Mouse (Mus musculus): Measurements from ENCODE around the gene Rnf31. TPM values are rescaled to one million over a fixed set of nuclear protein-coding genes. Genes with fewer than 3 reads are reported as not detected.

The Rnf31 gene
- 5.9 and 7.5 TPM in 2 replicates for polyA plus RNA-seq (2012; rRNA removed)

GRCm38 (mm10) chr14:55591331-55591891, at the start of gene Rnf31:
Gene Rnf31 (plus strand): TSS chr14:55591708.

DNA sequence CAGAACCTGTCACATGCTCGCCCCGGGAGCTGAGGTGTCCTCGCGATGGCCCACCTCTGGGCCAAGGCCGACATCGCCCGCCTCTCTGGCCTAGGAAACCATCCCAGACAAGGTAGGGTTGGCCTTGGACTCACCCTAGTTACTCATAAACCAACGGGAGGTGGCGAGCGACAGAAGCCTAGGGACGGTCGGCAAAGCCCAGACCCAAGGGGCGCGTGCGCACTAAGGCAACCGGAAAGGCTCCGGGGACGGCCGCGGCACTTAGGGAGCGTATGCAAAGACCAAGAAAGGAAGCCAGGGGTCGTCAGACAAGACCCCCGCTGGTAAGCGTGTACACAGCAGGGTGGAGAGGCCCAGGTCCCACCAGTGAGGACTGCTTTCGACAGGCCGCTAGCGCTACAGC, 31.7 kb upstream of the Rnf31 start, which contains the start of gene Dcaf11:
Dcaf11 (plus strand) TSS at position 208 of the 403 bp plus-strand sequence.

GRCm38 (mm10) chr14:55560202-55561073, 31.1 kb upstream of the Rnf31 start, which contains the start of gene A730061H03Rik:
Gene A730061H03Rik (minus strand): TSS chr14:55560406.

GRCm38 (mm10) chr14:55575302-55575701, 16.2 kb upstream of the Rnf31 start, which contains the start of gene Fitm1:
Gene Fitm1 (plus strand): TSS chr14:55575617.

DNA sequence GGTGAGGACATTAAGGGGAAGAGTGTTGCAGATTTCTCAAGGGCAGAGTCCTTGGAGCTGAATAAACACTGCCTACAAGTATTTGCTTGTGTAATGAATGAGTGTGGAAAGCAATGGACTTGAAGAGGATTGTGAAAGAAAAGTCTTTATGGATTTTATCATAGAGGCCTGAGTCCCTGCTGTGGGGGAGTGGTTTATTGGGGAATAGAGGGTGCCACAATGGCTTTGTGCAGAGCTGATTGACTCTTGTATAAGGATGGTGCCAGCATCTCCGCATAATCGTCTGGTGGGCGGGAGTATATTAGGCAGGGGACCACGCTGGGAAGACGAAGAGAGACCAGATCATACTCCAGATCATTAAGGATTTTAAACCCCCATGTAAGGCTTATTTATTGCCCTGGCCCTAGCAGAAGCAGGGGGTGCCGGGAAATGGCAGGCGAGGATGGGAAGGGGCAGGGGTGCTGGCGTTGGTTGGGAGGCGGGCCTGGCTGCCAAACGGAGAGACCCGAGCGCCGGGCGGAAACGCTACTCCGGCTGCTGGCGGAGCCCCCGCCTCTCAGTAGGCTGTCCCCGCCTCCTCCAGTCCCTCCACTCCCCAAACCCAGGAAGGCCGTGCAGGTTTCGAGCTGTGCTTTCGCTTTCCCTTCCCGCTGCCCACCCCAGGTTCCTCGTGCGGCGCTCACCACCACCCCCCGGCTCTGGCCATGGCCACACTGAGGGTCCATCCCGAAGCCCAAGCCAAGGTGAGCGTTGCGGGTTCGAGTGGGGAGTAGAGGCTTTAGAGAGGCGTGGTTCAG, 13.4 kb upstream of the Rnf31 start, which contains the start of gene Psme1:
Psme1 (plus strand) TSS at position 253 of the 797 bp plus-strand sequence.

GRCm38 (mm10) chr14:55584702-55585565, 6.6 kb upstream of the Rnf31 start, which contains the start of gene Emc9:
Gene Emc9 (minus strand): TSS chr14:55585302.

DNA sequence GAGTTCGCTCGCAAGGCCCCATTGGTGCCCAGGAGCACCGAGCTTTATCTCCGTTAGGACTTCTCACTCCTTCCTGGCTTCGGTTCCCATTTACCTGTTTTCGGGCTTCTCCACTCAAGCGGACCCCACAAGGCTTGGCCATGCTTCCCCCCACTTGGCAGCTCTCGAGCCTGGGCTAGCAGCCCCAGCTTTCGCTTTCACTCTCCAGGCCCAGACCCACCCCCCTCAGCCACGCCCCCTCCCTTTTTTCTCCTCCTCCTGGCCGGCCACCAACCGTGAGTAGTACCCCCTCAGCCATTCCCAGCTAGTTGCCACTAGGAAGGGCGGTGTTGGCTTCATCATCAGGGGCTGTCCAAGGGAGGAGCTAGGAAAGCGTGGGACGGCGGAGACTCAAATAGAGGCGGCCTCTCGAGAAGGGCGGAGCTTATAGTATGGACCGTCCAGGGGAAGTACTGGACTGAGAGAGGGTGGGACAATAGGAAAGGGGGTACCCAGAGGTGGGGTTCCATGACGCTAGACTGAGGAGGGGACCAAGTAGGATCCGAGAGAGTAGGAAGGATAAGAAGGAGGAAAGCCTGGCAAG, 669 bp upstream of the Rnf31 start, which contains the start of gene Psme2:
Psme2 (minus strand) TSS at position 366 of the 583 bp plus-strand sequence.

GRCm38 (mm10) chr14:55603271-55603632, 11.7 kb downstream of the Rnf31 start, which contains the start of gene Irf9:
Gene Irf9 (plus strand): TSS chr14:55603571.

GRCm38 (mm10) chr14:55617822-55618221, 26.3 kb downstream of the Rnf31 start, which contains the start of gene Rec8:
Gene Rec8 (plus strand): TSS chr14:55618037.

DNA sequence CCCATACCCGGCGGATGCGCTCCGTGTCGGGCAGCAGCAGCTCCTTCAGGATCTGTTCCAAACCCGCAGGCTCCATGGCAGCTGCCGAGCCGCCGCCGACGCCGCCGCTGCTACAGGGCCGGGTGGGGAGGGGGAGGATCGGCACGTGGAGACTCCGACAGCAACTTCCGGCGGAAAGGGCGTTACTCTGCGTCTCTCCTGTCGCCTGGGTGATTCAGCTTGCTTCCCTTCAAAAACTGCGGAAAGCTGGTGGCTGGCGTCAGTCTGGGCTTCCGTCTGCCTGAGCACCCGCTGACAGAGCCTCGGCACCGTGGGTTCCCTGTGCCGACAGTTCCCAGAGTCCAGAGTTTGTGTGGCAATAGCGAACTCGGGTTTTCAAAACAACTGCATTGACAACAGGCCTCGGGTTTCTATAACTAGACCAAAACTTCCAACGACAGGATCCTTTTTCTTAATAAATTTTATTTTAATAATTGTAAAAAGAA, 44.1 kb downstream of the Rnf31 start, which contains the start of gene Ipo4:
Ipo4 (minus strand) TSS at position 435 of the 485 bp plus-strand sequence.

GRCm38 (mm10) chr14:55637795-55638194, 46.3 kb downstream of the Rnf31 start, which contains the start of gene Gm49378:
Gene Gm49378 (minus strand): TSS chr14:55637895.

GRCm38 (mm10) chr14:55643060-55643907, 51.8 kb downstream of the Rnf31 start, which contains the start of gene Tm9sf1:
Gene Tm9sf1 (minus strand): TSS chr14:55643806.

GRCm38 (mm10) chr14:55649884-55650283, 58.4 kb downstream of the Rnf31 start, which contains the start of gene Tssk4:
Gene Tssk4 (plus strand): TSS chr14:55650184.

Other genes with a start within 250 kb of the Rnf31 start
- gene Dhrs4, start 113.0 kb upstream of the Rnf31 start, polyA plus RNA-seq (2012; rRNA removed) = 45.3 and 46.0 TPM in 2 replicates
- 2.0 and 2.3 TPM in 2 replicates for gene Carmil3, start 101.1 kb upstream of the Rnf31 start, polyA plus RNA-seq (2012; rRNA removed)
- 0.06 and 0.08 TPM in 2 replicates for gene Cpne6, start 81.3 kb upstream of the Rnf31 start, polyA plus RNA-seq (2012; rRNA removed)
- gene Nrl, start 66.7 kb upstream of the Rnf31 start, polyA plus RNA-seq (2012; rRNA removed) = 0.01 TPM in 1 of 2 replicates, not detected in the other
- 21.6 and 22.1 TPM in 2 replicates for gene Pck2, start 51.4 kb upstream of the Rnf31 start, polyA plus RNA-seq (2012; rRNA removed)
- gene Dcaf11, start 31.7 kb upstream of the Rnf31 start, polyA plus RNA-seq (2012; rRNA removed) = 29.4 and 35.9 TPM in 2 replicates
- 0.76 and 0.83 TPM in 2 replicates for gene A730061H03Rik, start 31.3 kb upstream of the Rnf31 start, polyA plus RNA-seq (2012; rRNA removed)
- gene Fitm1, start 16.1 kb upstream of the Rnf31 start, polyA plus RNA-seq (2012; rRNA removed) = 0.20 and 0.69 TPM in 2 replicates
- 49.6 and 57.9 TPM in 2 replicates for gene Psme1, start 13.6 kb upstream of the Rnf31 start, polyA plus RNA-seq (2012; rRNA removed)
- gene Emc9, start 6.4 kb upstream of the Rnf31 start, polyA plus RNA-seq (2012; rRNA removed) = 17.8 and 19.8 TPM in 2 replicates
- gene Psme2, start 595 bp upstream of the Rnf31 start, polyA plus RNA-seq (2012; rRNA removed) = 63.6 and 64.0 TPM in 2 replicates
- gene Irf9, start 11.9 kb downstream of the Rnf31 start, polyA plus RNA-seq (2012; rRNA removed) = 17.6 and 23.7 TPM in 2 replicates
- gene Rec8, start 26.3 kb downstream of the Rnf31 start, polyA plus RNA-seq (2012; rRNA removed) = 1.7 and 2.1 TPM in 2 replicates
- gene Ipo4, start 44.2 kb downstream of the Rnf31 start, polyA plus RNA-seq (2012; rRNA removed) = 24.1 TPM in 2 replicates
- 1.5 and 1.6 TPM in 2 replicates for gene Gm49378, start 46.2 kb downstream of the Rnf31 start, polyA plus RNA-seq (2012; rRNA removed)
- 25.0 and 29.3 TPM in 2 replicates for gene Tm9sf1, start 52.1 kb downstream of the Rnf31 start, polyA plus RNA-seq (2012; rRNA removed)
- 0.35 and 0.44 TPM in 2 replicates for gene Tssk4, start 58.5 kb downstream of the Rnf31 start, polyA plus RNA-seq (2012; rRNA removed)
- gene Mdp1, start 68.8 kb downstream of the Rnf31 start, polyA plus RNA-seq (2012; rRNA removed) = 14.2 and 15.2 TPM in 2 replicates
- gene Gmpr2, start 80.2 kb downstream of the Rnf31 start, polyA plus RNA-seq (2012; rRNA removed) = 13.3 and 16.5 TPM in 2 replicates
- 177 and 195 TPM in 2 replicates for gene Nedd8, start 80.4 kb downstream of the Rnf31 start, polyA plus RNA-seq (2012; rRNA removed)
- 15.3 and 17.8 TPM in 2 replicates for gene Tinf2, start 90.1 kb downstream of the Rnf31 start, polyA plus RNA-seq (2012; rRNA removed)
- 2.4 and 2.5 TPM in 2 replicates for gene Tgm1, start 122.2 kb downstream of the Rnf31 start, polyA plus RNA-seq (2012; rRNA removed)
- gene Rabggta, start 130.6 kb downstream of the Rnf31 start, polyA plus RNA-seq (2012; rRNA removed) = 10.6 and 12.3 TPM in 2 replicates
- 27.6 and 31.2 TPM in 2 replicates for gene Dhrs1, start 154.0 kb downstream of the Rnf31 start, polyA plus RNA-seq (2012; rRNA removed)
- 12.2 and 15.0 TPM in 2 replicates for gene Nop9, start 154.0 kb downstream of the Rnf31 start, polyA plus RNA-seq (2012; rRNA removed)
- 36.1 and 38.6 TPM in 2 replicates for gene Cideb, start 166.8 kb downstream of the Rnf31 start, polyA plus RNA-seq (2012; rRNA removed)
- 0.57 and 0.65 TPM in 2 replicates for gene Ltb4r2, start 169.7 kb downstream of the Rnf31 start, polyA plus RNA-seq (2012; rRNA removed)
- 2.2 and 3.1 TPM in 2 replicates for gene Ltb4r1, start 174.3 kb downstream of the Rnf31 start, polyA plus RNA-seq (2012; rRNA removed)
- 0.86 and 0.99 TPM in 2 replicates for gene Adcy4, start 192.4 kb downstream of the Rnf31 start, polyA plus RNA-seq (2012; rRNA removed)
- gene Ripk3, start 197.2 kb downstream of the Rnf31 start, polyA plus RNA-seq (2012; rRNA removed) = 12.6 and 15.4 TPM in 2 replicates
- gene Nfatc4, start 231.4 kb downstream of the Rnf31 start, polyA plus RNA-seq (2012; rRNA removed) = 0.71 and 1.5 TPM in 2 replicates